Mouse (Mus musculus) embryonic fibroblast, embryonic 13.5 days (primary cell): ENCODE data around the gene Defa32.
"Not testable (repeated sequence)": the region's sequence is repeated elsewhere in the genome, so short reads cannot be mapped to it uniquely, and the experiment has no call there.

ENCODE experiments used
- CTCF ChIP-seq: IDR thresholded peaks from 2 replicates; pipeline ENCODE4 v1.5.1; 2011; ENCODE audit warnings: mild to moderate bottlenecking, control low read depth, low read length, moderate library complexity, borderline replicate concordance; ENCODE audit not compliant: insufficient read depth
- POLR2A ChIP-seq: IDR thresholded peaks from 2 replicates; pipeline ENCODE4 v1.6.1; 2011; ENCODE audit warnings: low read depth, mild to moderate bottlenecking, control low read depth, low read length, moderate library complexity

DNA sequence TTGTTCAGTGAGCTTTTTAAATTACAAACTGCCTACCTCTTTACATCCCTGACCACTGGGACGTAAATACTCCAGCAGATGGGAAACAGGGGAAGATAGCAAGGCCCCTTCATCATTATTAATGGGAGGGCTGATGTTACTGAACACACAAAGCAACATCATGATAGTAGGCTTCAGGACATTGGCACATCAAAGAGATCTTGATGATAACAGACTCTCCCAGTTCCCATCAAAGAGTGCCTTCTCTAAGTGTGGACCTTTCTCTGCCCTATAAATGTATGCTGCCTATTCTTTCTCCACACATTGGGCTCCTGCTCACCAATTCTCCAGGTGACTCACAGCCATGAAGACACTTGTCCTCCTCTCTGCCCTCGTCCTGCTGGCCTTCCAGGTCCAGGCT, at the start of gene Defa32:
- not testable (repeated sequence) for TF ChIP-seq POLR2A, CTCF
